Mouse (Mus musculus) gastrocnemius, adult 2 months (tissue): ENCODE results near the gene Crlf3. TPM values are rescaled to one million over a fixed set of nuclear protein-coding genes. Genes with fewer than 3 reads are reported as not detected.

Experiments
- DNase-seq: peaks from one replicate; pipeline ENCODE4 v3.0.0; 2022
- H3K27ac ChIP-seq: fragments of 200-600 bp; 2 replicates; pipeline ENCODE4 v1.8.1; 2022; ENCODE audit warnings: mild to moderate bottlenecking
- H3K4me3 ChIP-seq: fragments of 200-600 bp; 2 replicates; pipeline ENCODE4 v1.8.1; 2022; ENCODE audit warnings: mild to moderate bottlenecking, moderate library complexity
- CTCF ChIP-seq: fragments of 200-600 bp; IDR thresholded peaks from 2 replicates; pipeline ENCODE4 v1.8.1; 2022; ENCODE audit warnings: antibody characterized with exemption, mild to moderate bottlenecking, moderate library complexity
- intact Hi-C: fragments of 180-260 bp; cut with DNase I; formaldehyde crosslinking; loops from one replicate; pipeline ENCODE4 v1.15.1; 2025
- long read RNA-seq, 2 experiments: library from polyadenylated mRNA; stranded (forward); transcript quantifications; one replicate each; pipeline ENCODE4 v2.0.0; 2021
- total RNA-seq, 2 experiments: library from RNA; stranded (reverse); gene quantifications; 2 replicates each; pipeline ENCODE4 v1.2.3; 2021

The Crlf3 gene
- total RNA-seq, result 1 to 10 TPM; 4.1 to 6.6 TPM
- long read RNA-seq, experiment 1, partial matches to known transcripts, result 0 of 1 reads
- long read RNA-seq, experiment 1, other reads (novel, unspliced or antisense), result 0 of 1 reads
- long read RNA-seq, experiment 2, partial matches to known transcripts, result 0 of 3 reads
- long read RNA-seq, experiment 2, other reads (novel, unspliced or antisense), result 0 of 3 reads

GRCm38 (mm10) chr11:80080826-80081728 lies at the start of gene Crlf3:
TSS of gene Crlf3 (minus strand) at chr11:80080991.
- intact Hi-C loops, result loop anchor here (5.0 kb wide), 1 partner anchor 39 kb away; no protein-coding TSS in a partner anchor
- peak; percentile 45 for TF ChIP-seq CTCF
- Histone ChIP-seq H3K27ac (peak within 1 kb of the TSS; percentile 94), H3K4me3 (peak within 1 kb of the TSS; percentile 100)
- DNase-seq, result peak; percentile 97

DNA sequence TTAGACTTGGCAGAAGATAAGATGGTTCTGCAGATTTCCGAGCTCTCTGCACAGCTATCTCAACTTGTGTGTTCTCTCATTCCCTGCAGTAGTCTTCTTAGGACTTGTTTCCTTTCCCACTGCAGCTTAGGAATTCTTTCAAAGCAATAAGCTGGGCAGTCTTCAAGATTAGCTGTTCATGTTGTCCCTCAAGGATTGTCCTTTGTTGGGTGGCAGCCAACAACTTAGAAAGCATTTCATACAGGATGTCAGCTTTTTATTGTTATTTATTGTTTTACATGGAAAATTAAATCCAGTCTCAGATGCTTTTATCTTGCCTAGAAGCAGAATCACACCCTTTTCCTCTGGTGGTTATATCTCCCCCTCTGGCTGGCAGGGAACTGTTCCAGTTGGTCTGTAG lies 35.6 kb upstream of the Crlf3 start:
- DNase-seq, result no peak
- TF ChIP-seq CTCF, result no peak
- intact Hi-C loops, result no loop called here
- no peak overlapping the region for H3K4me3 ChIP-seq
- H3K27ac ChIP-seq, result no peak overlapping the region

DNA sequence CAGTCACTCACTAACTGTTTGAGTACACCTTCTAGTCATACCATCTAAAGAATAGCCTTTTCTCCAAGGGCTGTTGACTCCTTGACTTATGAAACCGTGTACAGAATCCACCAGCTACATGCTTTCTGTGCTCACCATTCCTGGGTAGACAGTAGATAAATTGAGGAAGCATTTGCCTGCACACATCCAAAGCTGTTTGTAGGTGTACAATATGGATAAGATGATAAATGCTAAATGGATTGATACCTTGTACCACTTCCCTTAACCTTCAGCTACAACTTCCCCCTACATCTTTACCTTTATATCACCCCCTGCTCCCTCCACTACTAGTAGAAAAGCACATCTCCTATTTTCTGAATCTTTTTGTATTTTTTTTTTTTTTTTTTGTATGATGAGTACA lies 23.6 kb upstream of the Crlf3 start:
- DNase-seq, result no peak
- Histone ChIP-seq H3K27ac (no peak overlapping the region), H3K4me3 (no peak overlapping the region)
- intact Hi-C loops, result no loop called here
- TF ChIP-seq CTCF, result no peak

GRCm38 (mm10) chr11:80101298-80101697 lies 20.5 kb upstream of the Crlf3 start:
- H3K27ac ChIP-seq, result no peak overlapping the region
- intact Hi-C loops, result no loop called here
- no peak overlapping the region for H3K4me3 ChIP-seq
- no peak for TF ChIP-seq CTCF
- DNase-seq, result no peak

DNA sequence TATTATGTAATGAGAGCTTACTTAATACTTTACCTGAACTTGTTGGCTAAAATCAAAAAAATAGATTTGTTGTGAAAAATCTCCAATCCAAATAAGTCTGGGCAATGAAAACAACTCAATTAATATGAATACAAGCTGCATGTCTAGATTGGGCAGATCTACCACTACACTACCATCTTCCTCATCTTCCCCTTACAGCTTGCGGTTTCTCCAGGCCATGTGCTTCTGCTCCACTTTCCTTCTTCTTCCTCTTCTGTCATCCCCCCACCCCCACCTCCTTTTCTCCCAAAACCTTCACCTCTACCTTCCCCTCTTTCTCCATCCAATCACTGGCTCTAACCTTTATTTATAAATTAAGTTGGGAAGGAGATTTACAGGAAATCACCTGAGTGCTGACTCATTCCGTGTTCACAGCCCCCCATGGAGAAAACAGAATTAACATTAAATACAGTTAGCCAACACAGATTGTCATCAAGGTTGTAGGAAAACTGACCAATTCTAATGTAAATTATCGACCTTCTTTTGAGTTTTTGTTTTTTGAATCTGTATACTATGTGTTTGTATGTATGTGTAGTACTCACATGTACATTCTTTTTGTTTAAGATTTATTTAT lies 17.8 kb upstream of the Crlf3 start:
- no peak for DNase-seq
- Histone ChIP-seq H3K4me3 (no peak overlapping the region), H3K27ac (no peak overlapping the region)
- no peak for TF ChIP-seq CTCF
- intact Hi-C loops, result no loop called here

GRCm38 (mm10) chr11:80090555-80091164 lies 9.9 kb upstream of the Crlf3 start:
- no peak for TF ChIP-seq CTCF
- DNase-seq, result no peak
- Histone ChIP-seq H3K27ac (no peak overlapping the region), H3K4me3 (no peak overlapping the region)
- intact Hi-C loops, result no loop called here

- no peak for TF ChIP-seq CTCF
- intact Hi-C loops, result loop anchor here (5.0 kb wide), 1 partner anchor 107 kb away; no protein-coding TSS in a partner anchor
- Histone ChIP-seq H3K27ac (peak overlapping the region; percentile 81), H3K4me3 (peak overlapping the region; percentile 76)
- no peak for DNase-seq
Measured at GRCm38 (mm10) chr11:80089817-80090214, 9.0 kb upstream of the Crlf3 start.

- Histone ChIP-seq H3K4me3 (peak within 1 kb of the TSS; percentile 76), H3K27ac (peak within 1 kb of the TSS; percentile 81)
- intact Hi-C loops, result loop anchor here (5.0 kb wide), 1 partner anchor 108 kb away; no protein-coding TSS in a partner anchor
- TF ChIP-seq CTCF, result no peak
- peak; percentile 93 for DNase-seq
Measured at GRCm38 (mm10) chr11:80088917-80089816, 8.4 kb upstream of the Crlf3 start, which contains the start of gene Atad5. TSS of gene Atad5 (plus strand) at chr11:80089400.

DNA sequence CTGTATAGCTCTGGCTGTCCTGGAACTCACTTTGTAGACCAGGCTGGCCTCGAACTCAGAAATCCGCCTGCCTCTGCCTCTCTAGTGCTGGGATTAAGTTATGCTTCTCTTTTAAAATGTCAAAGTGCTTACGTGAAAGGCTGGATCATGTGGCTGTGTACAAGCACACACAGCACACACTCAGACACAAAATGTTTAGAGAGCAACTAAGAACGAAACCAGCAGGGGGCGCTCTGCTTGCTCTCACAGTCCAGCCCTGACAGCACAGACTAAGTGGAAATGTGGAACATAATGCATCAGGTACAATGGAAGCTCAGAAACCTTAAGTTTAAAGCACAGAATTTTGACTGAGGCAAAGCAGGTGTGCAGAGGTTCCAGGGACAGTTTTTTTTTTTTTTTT lies 6.1 kb upstream of the Crlf3 start:
- H3K27ac ChIP-seq, result no peak overlapping the region
- intact Hi-C loops, result loop anchor here (5.0 kb wide), 1 partner anchor 110 kb away; no protein-coding TSS in a partner anchor

GRCm38 (mm10) chr11:80085356-80086055 lies 4.7 kb upstream of the Crlf3 start:
- Histone ChIP-seq H3K27ac (0 out of 2 replicates have a peak overlapping the region, but pooled peaks have one; percentile 12), H3K4me3 (no peak overlapping the region)
- intact Hi-C loops, result loop anchor here (5.0 kb wide), 1 partner anchor 112 kb away; no protein-coding TSS in a partner anchor
- no peak for TF ChIP-seq CTCF
- no peak for DNase-seq

More for the DNA sequence above, 6.1 kb upstream of the Crlf3 start:
- TF ChIP-seq CTCF, result peak; percentile 88
- DNase-seq, result peak; percentile 82
- H3K4me3 ChIP-seq, result no peak overlapping the region
